Mouse (Mus musculus): ENCODE results near the gene Pole2.

DNA sequence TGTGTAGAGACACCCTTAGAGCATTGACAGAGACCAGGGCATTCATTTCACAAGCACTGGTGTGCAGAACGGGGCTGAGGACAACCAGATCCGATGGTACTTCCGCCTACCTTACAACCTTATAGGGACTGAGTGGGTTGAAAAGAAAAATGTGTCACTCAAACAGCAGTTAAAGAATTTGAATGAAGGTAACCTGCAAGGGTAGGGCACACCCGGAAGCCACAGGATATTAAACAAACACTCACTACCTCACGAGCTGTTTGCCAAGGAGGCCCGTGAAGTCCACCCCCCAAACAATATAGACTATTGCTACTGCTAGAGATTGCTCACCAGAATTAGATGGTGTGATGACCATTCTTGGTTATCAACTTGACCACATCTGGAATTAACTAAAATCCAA is 7.8 kb upstream of the Pole2 start:
- TF ChIP-seq CTCF (IDR thresholded peaks at IDR 0.05; ENCODE audit: extremely low read depth, insufficient read length, insufficient replicate concordance, low read depth, low read length) (no peak), POLR2A (IDR thresholded peaks at IDR 0.05; ENCODE audit: low read depth, low read length) (no peak)
